Mouse (Mus musculus): ENCODE results near the gene Syngr3.

The Syngr3 gene

DNA sequence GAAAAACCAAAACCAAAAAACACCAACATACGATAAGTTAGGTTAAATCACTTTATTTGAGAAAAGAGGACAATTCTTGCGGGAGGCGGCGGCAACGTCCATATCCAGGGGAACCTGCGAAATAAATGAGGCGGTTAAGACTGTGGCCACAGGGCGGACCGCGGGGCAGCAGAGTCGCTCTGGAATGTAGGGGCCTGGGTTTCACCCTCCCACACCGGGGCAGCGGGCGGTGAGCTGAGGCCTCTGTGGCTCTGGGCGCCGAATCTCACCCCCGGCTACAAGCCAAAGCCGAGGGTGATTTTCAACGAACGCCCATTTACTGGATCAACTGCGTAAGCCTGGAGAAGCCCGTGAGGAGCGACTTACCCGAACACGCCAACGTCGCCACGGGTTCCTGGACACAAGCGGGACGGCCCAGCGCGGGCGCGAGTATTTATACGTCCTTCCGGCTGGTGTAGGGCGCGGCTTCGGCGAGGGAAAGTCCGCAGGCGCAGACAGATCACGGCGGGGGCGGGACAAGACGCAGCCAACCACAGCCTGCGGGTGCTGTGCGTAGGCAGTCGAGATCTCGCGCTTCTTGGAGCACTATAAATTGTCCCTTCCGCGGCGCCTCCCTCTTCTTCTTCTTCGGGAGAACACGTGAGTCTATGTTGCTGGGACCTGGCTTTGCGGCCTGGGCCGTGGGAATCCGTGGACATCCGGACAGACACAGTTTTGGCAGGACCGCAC, 29.9 kb upstream of the Syngr3 start:
- WGBS, result under 1% methylated on average over 61 of the region's 61 CpGs

DNA sequence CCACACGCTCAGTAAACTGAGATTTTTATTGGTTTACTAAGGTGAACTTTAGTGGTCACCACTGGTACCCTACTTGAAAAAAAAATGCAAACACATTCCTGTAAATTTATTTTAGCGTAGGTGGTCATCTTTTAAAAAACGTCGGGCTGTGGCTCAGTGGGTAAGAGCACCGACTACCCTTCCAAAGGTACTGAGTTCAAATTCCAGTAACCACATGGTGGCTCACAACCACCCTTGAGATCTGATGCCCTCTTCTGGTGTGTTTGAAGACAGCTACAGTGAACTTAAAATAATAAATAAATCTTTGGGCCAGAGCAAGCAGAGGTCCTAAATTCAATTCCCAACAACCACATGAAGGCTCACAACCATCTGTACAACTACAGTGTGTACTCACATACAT, 29.2 kb upstream of the Syngr3 start:
- 70% methylated on average over 5 of the region's 5 CpGs for WGBS

DNA sequence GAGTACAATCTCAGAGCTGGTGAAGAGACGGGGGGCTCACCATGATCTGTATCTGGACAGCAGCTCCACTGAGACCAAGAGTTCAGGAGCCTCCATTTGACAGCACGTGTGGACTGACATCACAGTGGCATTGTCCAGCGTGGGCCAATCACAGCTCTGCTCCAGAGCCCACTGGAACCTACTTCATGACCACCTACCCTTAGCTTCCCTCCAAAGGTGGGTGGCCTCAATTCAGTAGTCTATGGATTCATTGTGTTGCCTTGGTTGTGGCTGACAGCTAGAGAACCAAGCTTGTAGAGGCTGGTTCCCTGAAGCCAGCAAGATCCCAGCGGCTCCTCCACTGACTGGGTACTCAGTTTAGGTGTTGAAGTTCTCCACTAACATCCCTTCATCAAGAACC, 28.2 kb upstream of the Syngr3 start, which contains the start of the genes Rnf151 and Rps2:
Gene Rnf151 (minus strand): TSS at position 121 of the 400 bp plus-strand sequence.
Gene Rps2 (plus strand): TSS at position 174 of the 400 bp plus-strand sequence.
- 69% methylated on average over 4 of the region's 4 CpGs for WGBS

- WGBS, result 95% methylated on average over 15 of the region's 15 CpGs
Observed at GRCm38 (mm10) chr17:24716166-24716682, 26.5 kb upstream of the Syngr3 start.

GRCm38 (mm10) chr17:24715556-24715955, 25.8 kb upstream of the Syngr3 start:
- WGBS, result 69% methylated on average over 6 of the region's 6 CpGs

DNA sequence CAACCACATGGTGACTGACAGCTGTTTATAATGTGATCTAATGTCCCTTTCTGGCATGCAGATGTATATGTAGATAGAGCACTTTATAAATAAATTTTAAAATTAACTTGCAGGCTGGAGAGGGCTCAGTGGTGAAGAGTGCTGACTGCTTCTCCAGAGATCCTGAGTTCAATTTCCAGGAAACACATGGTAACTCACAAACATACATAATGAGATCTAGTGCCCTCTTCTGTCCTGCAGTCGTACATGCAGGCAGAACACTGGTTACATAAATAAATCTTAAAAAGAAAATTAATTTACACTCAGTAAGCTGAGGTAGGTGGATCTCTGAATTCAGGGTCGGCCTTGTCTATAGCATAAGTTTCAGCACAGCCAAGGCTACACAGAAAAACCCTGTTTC, 18.9 kb upstream of the Syngr3 start:
- WGBS, result 15% methylated on average over 2 of the region's 2 CpGs

DNA sequence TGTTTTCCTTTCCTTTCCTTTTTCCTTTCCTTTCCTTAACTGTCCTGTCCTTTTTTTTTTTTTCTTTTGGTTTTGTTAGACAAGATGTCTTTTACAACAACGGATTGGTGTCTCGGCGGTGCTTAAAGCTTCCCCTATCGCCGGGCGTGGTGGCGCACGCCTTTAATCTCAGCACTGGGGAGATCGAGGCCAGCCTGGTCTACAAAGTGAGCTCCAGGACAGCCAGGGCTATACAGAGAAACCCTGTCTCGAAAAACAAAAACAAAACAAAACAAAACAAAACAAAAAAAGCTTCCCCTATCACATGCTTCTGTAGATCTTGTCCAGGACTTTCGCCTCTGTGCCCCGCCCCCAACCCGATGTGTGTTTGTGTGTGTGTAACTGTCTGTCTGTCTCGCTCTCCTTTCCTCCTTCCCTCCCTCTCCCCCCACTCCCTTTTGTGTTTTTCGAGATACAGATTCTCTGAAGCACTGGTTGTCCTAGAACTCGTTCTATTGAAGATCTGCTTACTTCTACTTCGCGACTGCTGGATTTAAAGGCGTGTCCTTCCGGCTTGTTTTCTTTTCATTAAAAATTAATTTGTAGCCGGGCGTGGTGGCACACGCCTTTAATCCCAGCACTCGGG, 18.2 kb upstream of the Syngr3 start:
- WGBS, result 4% methylated on average over 24 of the region's 24 CpGs

DNA sequence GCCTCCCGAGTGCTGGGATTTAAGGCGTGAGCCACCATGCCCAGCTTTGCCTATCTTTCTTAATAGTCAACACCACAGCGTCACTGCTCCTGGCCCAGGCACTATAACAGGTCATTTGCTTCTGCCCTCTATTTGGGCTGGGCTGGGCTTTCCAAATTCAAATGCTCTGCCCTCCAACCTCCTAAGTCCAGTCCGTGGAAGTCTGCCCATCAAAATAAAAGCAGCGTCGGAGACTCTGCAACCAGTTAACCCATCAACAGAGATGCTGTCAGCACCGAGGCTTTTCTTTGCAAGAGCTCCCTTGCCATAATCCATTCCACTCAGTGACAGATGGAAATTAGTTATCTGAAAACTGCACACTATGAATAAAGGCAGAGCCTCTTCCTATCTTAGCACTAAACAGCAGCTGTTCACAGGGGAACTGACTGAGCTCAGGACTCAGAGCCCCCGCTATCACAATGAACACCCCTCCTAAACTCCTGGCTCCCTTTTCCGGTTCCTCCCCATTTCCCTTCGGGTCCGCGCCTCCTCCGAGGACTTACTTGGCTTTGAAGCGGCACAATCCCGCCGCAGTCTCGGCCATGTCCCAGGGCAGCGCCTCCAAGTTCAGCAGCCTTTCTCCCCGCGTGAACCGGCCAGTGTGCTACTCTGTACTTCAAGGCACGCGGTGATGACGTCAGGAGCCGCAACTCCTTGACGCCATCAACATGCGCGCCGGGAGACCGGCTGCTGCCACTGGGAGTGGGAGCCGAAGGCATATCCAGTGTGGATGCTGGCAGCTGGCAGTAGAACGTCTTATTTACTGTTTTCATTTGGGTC, 17.4 kb upstream of the Syngr3 start, which contains the start of gene Tbl3:
Gene Tbl3 (minus strand): TSS at position 679 of the 819 bp plus-strand sequence.
- 3% methylated on average over 32 of the region's 32 CpGs for WGBS

GRCm38 (mm10) chr17:24705821-24706220, 16.1 kb upstream of the Syngr3 start:
- WGBS, result 95% methylated on average over 3 of the region's 3 CpGs

DNA sequence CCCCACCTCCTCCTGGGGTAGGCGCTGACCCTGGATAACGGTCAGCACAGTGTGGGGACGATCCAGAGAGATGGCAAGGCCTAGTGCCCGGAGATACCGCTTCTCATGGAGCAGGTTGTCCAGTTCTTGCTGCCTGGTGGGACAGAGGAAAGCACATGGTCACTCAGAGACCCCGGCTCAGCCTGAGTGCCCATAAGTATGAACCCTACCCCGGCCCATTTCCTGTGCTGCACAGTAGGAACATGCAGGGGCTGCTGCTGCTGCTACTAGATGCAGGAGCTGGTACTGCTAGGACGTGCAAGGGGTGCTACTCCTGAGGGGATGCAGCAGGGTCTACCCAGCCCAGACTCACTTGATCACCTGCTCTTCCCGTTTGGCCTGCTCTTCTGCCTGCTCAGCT, 11.5 kb upstream of the Syngr3 start:
- WGBS, result 94% methylated on average over 9 of the region's 9 CpGs

- 92% methylated on average over 2 of the region's 2 CpGs for WGBS
Observed at GRCm38 (mm10) chr17:24699473-24699872, 9.7 kb upstream of the Syngr3 start.

- 75% methylated on average over 9 of the region's 9 CpGs for WGBS
Observed at GRCm38 (mm10) chr17:24698715-24699114, 9.0 kb upstream of the Syngr3 start.

- WGBS, result 15% methylated on average over 5 of the region's 5 CpGs
Observed at GRCm38 (mm10) chr17:24697985-24698384, 8.2 kb upstream of the Syngr3 start.

- under 1% methylated on average over 74 of the region's 76 CpGs for WGBS
Observed at GRCm38 (mm10) chr17:24696011-24696697, 6.4 kb upstream of the Syngr3 start, which contains the start of the genes Gfer and Noxo1. Gfer (minus strand) TSS chr17:24696156. Noxo1 (plus strand) TSS chr17:24696234.

DNA sequence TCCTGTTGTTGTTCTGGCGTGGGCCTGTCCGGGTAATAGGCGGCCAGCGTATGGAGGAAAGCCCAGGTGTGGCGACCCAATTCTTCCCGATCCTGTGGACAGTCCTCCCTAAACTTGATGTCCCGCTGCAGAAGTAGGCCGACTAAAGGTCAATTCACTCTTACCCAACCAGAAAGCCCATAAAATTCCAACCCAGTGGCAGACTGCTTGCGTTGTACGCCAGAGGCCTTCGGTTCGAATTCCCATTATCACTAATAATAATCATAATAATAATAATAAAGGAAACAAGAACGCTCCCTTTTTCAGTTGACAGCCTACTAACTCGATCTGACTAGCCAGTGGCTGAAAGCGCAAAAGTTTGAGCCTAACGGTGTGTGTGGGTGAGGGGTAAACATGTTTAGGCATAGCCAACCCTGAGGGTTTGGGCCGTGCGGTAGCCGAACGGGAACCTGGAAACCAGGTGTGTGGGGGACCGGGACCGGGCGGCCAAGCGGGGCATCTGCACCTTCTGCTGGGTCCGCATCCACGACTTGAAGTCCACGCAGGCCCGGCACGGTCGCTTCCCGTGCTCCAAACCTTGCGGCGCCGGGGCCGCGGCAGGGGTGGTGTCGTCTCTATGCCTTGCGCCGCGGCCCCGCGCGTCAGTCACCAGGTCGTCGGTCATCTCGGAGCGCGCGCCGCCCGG, 5.7 kb upstream of the Syngr3 start:
- WGBS, result 8% methylated on average over 51 of the region's 51 CpGs

GRCm38 (mm10) chr17:24692385-24692784, 2.6 kb upstream of the Syngr3 start:
- 86% methylated on average over 5 of the region's 5 CpGs for WGBS

- 22% methylated on average over 23 of the region's 23 CpGs for WGBS
Observed at GRCm38 (mm10) chr17:24687599-24687998, 2.2 kb downstream of the Syngr3 start.

GRCm38 (mm10) chr17:24687146-24687595, 2.6 kb downstream of the Syngr3 start:
- 7% methylated on average over 25 of the region's 25 CpGs for WGBS

DNA sequence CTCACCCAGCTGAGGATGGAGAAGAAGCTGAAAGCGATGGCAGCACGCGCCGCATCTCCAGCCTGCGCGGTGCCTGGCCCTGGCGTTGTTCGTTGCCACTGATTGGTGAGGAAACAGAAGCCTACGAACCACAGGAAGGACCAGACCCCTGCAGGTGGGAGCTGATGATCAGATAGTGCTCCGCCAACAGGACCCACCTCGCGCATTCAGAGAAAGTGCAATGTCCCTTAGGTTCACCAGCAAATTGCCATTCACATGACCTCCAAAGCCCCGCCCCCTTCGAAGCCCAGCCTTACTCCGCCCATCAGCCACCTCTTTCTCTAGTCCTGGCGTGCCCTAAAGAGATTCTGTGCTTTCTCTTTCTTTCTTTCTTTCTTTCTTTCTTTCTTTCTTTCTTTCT, 3.2 kb downstream of the Syngr3 start:
- 43% methylated on average over 16 of the region's 16 CpGs for WGBS

- 95% methylated on average over 24 of the region's 24 CpGs for WGBS
Observed at GRCm38 (mm10) chr17:24677500-24678080, 12.2 kb downstream of the Syngr3 start.
